Mouse (Mus musculus) right cerebral cortex, postnatal 36 days (tissue): ENCODE results near the gene Trip6.

Experiments used
- DNase-seq, 2 experiments: peaks; one replicate each; pipeline ENCODE4 v3.0.0; 2022; ENCODE audit warnings: low spot score in 2 of 2, mixed read lengths in 1 of 2

Trip6 gene

DNA sequence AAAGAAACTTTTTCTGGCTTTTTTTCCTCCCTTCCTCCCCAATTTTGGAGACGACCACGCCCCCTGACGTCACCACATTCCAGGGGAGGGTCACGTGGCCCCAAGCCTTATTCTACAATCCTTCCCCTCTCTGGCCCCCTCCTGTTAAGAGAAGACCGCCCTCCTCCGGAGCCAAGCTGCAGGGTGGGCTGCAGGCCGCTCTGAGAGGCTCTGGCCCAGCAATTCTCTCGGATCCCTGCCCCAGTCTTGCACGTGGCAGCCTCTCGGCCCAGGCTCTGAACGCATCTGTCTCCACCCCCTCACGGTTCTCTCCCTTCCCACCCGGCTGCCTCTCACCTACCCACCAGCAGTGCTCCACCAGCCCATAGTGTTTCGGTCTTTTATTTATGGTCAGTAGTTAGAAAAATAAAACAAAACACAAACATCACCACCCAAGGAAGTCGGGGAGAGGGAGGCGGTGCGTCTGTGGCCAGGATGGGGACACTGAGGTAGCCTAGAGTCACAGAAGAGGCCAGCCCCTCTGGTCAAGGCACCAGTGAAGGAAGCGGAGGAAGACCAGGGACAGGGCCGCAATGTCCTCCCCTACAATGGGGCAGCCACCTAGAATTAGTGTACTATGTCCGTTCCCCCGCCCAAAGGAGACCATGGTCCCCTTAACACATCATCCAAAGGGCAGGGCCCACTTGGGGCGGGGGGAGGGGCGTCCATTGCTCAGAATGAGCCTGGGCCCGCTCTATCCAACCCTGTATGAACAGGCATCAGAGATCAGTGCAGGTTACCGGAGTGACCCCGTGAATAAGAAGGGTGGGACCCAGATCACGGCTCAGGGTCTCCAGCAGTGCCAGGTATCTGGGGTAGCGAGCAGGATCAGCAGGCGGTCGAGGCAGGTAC, at the start of gene Trip6:
Gene Trip6 (minus strand): TSS at position 212 of the 891 bp plus-strand sequence.
- no peak for DNase-seq

DNA sequence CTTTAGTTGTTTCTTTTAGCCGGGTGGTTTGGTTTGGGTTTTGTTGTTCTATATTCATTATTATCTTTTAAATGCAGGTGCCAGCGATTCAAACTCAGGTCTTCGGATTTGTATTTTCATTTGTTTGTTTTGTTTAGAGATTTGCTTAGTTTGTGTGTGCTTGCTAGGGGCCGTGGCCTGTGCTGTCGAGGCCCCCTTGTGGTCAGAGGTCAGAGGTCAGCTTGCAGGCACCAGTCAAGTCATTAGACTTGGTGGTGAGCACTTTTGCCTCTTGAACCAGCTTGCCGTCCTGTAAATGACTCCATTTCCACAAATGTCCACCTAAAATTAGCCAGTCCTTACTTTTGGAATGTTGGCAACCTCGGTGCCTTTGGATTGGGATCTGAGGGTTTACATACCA, 44.2 kb upstream of the Trip6 start:
- no peak for DNase-seq

DNA sequence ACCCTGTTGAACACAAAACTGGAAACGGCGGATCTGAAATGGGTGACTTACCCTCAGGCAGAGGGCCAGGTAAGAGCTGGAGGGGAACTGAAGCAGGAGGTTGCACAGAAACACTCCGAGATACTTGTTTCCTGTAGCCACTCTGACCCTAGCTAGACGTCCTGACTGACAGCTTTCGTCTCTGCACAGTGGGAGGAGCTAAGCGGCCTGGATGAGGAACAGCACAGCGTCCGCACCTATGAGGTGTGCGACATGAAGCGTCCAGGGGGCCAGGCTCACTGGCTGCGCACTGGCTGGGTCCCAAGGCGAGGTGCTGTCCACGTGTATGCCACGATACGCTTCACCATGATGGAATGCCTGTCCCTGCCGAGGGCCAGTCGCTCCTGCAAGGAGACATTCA, 39.9 kb upstream of the Trip6 start:
- no peak for DNase-seq

DNA sequence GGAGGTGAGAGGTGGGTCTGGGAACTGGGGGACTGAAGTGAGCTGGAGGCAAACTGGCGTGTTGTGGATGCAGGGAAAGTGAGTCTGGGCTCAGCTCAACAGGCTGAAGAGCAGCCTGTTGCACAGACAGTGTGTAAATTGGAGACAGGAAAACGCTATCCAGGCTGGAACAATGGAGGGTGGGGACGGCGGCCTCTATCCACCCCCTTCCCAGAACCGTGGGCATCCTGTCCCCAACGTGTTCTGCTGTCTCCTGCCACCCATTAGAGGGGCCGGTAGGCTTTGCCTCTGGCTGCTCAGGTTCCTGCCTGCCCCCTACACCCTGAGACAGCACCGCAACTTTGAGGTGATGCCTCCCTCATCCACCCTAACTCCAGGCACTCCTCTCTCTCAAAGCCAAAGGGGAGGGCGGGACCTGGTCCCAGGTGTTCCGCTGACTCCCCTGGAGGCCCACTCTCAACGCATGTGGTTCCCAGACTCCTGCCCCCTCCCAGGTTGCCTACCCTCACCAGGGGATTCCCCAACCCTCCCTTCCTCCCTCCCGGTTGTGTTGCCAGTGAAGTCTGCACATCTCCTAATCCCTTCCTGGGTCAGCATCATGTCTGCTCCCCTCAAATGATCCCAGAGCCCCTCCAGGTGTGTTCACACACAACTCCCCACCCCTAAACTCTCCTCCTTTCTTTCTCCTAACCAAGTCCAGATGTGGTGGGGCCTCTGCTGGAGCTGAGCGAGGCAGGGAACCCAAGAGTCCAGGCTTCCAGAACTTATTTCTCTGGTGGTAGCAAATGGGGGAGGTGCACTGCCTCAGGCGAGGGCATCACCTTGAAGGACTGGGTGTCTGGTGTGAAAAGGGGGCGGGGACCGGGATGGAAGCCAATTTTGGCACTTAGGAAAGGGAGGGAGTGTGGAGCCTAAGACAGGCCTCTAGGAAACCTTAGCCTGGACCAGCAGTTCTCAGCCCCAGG, 38.1 kb upstream of the Trip6 start:
- DNase-seq = no peak

DNA sequence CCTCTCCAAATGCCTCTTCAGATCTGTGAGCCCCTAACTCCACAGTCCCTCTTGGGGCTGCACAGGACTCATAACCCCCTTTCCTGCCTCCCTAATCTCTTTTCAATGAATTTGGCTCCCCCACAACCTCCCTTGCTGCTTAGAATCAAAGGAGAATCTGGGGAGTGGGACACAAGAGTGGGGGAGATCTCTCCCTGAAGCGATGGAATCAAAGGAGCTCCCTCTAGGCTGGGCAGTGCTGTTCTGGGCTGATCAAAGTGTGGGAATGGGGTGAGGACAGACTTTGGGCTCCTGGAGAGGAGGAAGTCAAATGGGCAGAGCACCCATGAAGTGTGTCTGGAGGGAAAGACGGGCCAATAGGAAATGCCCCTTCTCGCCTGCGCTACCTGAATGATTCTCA, 37.2 kb upstream of the Trip6 start:
- no peak for DNase-seq

DNA sequence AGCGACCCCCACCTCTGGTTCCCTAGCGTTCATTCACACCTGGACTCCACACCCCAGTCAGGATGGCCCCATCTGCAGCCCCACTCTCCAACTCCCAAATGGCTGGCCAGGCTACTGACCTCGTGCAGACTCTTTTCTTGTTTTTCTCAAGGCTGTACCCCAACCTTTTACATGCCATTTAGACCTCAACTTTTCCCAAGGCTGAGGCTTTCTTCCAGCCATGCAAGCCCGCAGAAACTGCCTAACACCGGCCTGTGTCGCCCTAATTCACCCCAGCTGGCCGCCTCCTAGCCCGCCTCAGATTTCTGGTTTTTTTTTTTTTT, 36.8 kb upstream of the Trip6 start:
- DNase-seq = no peak

DNA sequence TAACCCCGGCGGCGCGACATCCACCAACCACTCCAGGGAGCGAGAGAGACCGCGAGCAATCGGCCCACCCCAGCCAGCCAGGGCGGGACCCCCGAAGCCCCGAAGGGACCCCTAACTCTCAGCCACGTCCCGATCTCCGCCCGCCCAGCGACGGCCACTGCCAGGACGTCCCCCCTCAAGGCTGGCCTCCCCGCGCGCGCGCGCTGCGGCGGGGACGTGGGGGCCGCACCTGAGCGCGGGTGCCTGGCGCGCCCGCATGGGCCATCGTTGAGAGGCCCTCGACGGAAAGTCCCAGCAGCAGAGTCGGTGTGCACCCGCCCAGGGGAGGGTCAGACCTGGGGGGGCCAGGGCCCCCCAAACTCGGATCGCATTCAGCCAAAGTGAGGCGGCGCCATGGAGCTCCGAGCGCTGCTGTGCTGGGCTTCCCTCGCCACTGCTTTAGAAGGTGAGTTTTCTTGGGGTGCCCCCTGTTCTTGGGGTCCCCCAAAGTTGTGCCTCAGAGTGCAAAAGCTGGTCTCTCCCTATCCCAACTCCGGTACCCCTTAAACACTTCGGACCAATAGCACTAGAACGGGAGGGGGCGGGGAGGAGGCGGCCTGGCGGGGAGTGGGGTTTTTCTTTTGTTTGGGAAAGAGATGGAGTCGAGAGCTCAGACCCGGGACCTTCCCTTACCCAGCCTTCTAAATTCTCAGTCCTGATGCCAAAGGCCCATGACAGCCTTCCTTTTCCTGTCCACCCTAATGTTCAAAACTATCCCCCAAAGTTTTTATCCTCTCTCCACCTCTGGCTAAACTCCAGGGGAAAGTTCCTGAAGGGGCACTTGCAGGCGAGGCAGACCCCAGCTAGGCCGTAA, 36.2 kb upstream of the Trip6 start:
- DNase-seq = no peak

DNA sequence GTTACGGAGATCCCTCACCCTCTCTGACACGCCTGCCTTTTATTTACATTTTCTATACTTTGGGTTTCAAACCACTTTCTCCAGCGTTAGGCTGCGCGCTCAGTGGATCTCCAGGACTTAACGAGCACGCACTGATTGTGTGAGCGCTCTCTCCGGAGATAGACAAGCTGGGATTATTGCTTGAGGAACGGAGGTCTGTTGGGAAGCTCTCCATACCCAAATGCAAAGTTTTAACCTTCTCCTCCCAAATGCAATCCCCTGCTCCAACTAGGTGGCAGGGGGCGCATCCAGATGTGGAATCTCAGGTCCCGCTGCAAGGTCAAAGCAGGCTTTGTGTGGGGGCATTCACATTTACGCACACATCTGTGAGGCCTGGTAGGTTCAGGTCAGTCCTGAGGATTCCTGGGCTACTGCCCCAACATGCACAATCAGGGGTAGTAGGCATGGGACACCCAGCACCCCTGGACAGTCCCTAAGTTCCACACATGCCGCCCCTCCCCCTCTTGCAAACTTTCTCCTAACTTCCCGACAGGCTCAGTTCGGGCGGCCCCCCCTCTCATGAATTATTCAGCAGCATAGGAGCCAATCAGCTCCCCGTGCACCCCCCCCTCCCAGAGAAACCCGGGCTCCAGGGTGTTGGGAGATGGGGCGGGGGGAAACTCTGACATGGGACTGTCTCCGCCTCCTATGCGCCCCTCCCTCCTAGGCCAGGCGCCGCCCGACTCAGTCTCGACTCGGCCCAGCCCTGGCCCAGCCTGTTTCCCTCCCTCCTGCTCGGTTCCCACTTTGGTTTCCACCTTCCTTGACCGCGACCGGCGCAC, 35.4 kb upstream of the Trip6 start, which contains the start of gene Ephb4:
Gene Ephb4 (plus strand): TSS at position 726 of the 821 bp plus-strand sequence.
- peak; percentile 32 to 40 for DNase-seq

DNA sequence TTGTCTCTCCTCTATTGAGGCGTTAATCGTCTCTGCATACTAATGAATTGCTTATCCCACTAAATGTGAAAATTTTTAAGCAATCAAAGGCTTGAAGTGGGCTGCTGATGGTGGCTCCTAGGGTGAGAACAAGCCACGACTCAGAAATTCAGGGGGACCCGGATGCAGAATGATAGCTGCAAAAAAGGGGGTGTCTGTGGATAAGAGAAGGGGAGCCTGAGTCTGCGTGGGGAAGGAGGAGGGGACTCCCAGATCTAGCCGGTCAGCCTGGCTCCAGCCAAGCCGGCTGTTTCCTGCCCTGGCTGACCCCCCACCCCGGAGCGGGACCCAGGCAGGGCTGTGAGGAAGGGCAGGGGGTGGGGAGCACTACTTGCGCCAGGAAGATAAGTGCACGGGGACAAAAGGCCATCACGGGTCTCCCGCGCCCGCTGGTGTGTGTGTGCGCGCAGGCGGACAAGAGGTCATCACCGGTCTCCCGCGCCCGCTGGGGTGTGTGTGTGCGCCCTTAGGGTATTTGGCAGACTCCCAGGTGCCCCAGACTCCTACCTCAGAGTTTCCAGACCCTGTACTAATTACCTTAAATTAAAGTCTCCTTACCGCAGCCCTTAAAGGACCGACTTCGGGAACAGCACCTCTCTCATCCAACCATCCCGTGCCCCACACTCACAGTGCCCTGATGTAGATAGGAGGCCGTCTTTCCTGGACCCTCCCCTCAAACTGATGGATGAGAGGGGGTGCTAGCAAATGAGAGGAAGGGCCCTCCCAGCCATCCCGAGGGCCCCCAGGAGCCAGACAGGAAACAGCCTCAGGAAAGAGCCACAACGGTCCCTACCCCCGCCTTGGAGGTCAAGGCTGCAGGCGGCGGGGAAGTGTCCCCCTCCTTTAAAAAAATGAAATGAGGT, 34.5 kb upstream of the Trip6 start:
- no peak for DNase-seq

DNA sequence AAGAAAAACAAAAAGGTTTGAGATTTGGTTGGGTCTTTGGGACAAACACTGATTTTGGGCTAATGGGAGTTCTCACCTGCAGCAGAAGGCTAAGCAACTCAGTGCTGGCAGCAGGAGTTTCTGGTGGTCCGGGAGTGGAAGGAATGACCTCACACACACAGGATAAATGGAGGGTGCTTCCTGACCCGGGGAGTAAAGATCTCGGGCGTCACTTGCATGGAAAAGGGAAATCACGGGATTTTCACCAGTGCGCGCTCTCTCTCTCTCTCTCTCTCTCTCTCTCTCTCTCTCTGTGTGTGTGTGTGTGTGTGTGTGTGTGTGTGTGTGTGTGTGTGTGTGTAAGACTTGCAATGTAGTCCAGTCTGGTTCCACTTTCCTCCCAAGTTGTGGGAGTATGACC, 33.7 kb upstream of the Trip6 start:
- DNase-seq = no peak

DNA sequence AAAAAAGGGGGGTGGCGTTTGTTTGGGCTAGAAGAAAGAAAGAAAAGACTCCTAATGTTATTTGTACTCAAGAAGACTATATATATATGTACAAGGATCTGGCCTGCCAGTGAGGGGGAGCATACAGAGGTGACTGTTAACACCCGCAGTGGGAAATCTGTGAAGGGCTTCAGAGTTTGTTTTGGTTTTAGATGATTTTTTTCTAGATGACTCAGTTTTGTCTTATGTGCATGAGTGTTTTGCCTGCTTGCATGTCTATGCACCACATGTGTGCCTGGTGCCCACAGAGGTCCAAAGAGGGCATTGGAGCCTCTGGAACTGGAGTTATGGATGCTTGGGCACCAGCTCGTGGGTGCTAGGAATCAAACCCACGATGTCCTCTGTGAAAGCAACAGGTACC, 32.8 kb upstream of the Trip6 start:
- no peak for DNase-seq

DNA sequence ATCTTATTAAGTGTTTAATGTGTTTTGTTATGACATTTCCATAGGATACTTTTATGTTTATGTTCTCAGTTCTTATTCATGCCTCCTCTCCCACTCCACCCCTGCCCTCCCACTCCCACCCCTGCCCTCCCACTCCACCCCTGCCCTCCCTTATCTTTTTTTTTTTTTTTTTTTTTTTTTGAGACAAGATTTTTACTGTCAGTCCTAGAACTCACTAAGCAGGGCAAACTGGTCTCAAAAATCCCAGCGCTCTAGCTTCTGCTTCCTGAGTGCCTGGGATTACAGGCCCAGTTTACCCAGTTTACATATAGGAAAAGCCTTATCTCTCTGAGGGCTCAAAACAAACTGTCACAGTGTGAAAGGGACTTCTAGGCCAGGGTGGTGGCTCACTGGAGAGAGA, 32.2 kb upstream of the Trip6 start:
- no peak for DNase-seq

DNA sequence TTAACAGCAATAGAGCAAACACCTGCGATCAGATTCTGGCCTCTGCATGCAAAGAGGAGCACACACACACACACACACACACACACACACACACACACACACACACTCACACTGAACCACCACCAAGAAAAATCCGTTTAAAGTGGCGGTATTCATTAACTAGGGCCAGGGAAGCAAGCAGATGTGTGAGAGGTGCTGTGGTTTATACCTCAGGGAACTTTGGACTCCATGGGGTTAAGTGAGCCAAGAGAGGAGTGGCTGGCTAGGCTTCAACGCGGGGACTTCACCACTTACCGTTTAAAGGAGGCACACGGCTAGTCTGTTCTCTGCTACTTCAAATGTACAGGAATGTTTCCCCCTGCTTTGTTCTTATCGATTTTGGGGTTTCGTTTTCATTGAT, 31.6 kb upstream of the Trip6 start:
- no peak for DNase-seq

DNA sequence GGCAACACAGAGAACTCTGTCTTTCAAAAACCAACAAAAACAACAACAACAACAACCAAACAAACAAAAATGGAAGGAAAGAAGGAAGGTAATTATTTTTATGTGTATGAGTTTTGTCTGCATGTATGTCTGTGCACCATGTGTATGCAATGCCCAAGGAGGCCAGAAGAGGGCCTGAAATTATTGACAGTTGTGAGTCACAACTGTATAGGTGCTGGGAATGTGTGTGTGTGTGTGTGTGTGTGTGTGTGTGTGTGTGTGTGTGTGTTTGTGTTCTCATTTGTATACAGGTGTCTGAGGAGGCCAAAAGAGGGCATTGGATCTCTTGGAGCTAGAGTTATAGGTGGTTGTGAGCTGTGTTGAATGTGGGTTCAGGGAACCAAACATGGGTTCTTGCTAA, 29.7 kb upstream of the Trip6 start:
- no peak for DNase-seq

DNA sequence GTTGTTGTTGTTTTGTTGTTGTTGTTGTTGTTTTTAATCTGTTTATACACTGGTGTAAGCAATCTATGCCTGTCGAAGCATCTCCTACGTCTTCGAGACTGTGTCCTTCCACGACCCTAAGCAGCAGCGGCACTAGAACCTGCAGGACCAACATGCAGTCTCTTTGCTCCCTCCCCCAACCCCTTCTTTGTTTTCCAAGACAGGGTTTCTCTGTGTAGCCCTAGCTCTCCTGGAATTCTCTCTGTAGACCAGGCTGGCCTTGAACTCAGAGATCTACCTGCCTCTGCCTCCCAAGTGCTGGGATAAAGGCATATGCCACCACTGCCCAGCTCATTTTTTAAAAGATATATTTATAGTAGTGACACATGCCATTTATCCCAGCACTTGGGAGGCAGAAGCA, 29.2 kb upstream of the Trip6 start:
- DNase-seq = no peak

DNA sequence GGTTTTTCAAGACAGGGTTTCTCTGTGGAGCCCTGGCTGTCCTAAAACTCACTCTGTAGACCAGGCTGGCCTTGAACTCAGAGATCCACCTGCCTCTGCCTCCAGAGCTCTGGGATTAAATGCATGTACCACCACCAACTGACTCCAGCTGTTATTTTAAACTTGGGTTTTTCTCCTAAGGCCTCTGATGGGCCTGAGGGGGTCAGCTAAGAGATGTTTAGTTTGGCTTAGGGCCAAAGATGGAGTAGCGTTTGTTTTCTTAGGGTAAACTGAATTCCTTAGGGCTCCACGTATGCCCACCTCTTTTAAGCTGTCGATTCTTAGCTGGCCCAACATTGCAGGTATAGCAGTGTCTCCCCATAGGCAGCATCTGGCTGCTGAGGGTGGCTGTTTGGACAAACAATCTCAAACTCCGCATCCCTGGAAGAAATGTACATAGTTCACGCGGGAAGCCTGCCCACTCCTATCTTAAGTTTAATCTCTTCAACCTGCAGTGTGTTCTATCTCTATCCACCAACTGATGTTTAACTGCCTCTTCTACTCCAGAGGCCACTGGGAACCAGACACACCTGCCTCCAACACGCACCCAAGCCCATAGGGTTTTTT, 28.3 kb upstream of the Trip6 start:
- no peak for DNase-seq

DNA sequence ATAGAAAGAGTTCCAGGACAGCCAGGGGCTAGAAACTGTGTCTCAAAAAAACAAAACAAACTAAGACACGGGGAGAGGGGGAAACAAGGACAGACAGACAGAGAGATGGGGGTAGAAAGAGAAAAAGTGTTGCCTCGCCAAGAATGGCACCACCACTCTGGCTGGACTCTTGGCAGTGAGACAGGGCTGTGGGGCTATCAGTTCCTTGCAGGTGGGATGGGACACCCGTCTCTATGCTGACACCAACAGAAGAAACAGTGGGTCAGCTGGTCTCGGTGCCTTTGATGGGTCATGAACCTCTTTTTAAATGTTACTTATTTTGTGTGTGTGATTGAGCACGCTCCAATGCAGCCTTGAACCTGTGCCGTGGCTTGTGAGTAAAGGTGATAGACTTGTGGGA, 26.0 kb upstream of the Trip6 start:
- DNase-seq = no peak

DNA sequence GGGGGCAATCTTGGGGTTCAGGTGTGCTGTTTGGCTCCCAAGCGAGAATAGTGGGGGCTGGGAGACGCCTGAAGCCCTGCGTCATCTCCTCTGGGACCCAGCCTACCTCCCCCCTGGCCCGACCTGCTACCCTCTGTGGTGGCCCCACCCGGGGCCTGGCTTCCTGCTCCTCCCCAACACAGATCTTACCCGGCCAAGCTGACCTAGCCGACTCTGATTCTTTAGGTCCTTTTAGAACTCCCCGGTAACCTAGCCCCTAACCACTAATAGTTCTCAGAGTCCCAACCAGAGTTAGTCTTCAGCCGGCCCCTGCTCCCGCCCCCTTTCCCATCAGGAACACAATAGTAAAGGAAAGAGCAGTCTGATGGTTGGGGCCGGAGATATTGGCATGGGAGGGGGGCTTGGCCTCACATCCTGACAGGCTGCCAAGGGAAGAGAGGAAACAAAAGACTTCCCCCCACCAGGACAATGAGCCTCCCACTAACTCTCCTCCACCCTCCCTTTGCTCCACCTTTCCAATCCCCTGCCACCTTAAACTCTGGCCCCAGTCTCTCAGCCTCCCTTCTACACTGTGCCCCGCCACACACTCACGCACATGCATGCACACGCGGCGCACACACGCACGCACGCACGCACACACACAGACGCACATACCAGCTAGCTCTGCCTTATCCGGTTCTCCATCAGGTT, 25.2 kb upstream of the Trip6 start:
- DNase-seq = no peak
